Mouse (Mus musculus): ENCODE measurements around the gene Rbm20.

Gene Rbm20

DNA sequence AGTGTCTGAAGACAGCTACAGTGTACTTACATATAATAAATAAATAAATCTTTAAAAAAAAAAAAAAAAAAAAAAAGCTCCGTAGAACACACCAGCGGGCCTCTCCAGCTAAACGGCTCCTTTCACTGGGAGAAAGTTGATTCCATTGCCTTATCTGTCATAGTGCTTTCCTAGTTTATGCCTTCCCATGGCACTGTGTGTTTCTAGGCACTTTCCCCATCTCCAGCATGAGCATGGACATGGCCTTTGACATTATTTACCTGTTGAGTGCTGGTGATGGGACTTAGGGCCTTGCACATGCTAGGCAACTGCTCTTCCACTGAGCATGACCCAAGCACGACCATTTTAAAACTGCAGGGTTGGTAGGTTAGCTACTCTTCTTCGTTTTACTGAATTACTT is 46.9 kb downstream of the Rbm20 start:
- no peak for DNase-seq

DNA sequence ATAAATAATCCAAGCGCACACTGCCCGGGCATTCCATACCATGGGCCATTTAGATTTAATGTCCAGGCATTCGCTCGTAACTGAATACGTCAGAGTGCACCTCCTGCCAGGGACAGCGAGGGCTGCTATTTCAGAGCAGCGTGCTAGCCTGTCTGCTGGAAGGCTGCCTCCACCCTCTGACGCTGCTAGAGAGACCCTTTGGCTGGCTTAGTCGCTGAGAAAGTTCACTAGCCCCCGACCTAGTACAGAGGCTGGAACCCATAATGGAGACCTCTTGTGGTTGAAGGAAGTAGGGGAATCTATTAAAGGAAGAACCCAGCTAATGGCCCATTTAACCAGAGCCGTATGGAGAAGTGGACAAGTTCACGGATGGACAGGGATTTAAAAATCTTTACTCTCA is 49.2 kb downstream of the Rbm20 start:
- peak; percentile 22 to 42 for DNase-seq

DNA sequence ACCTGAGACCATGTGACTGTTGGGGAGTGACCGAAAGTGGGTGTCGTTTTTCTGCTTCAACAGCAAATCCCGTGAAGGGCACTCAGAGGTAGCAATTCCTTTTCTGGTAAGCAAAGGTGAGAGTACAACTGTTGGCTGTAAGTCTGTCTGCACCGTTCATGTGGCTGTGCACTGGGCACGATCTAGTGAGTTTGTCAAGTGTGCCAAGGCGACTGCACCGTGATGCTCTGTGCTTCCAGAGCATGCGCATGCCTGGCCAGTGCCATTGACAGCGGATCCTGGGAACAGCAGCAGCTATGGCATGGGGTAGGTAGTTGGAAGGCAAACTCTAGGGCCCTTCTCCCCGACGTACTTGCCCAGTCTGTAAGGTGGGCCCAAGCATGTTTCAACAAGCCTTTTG is 49.6 kb downstream of the Rbm20 start:
- peak in 1 of 2 experiments; percentile 12 for DNase-seq

GRCm38 (mm10) chr19:53727277-53727676 is 50.2 kb downstream of the Rbm20 start:
- peak in 1 of 2 experiments; percentile 37 for DNase-seq

DNA sequence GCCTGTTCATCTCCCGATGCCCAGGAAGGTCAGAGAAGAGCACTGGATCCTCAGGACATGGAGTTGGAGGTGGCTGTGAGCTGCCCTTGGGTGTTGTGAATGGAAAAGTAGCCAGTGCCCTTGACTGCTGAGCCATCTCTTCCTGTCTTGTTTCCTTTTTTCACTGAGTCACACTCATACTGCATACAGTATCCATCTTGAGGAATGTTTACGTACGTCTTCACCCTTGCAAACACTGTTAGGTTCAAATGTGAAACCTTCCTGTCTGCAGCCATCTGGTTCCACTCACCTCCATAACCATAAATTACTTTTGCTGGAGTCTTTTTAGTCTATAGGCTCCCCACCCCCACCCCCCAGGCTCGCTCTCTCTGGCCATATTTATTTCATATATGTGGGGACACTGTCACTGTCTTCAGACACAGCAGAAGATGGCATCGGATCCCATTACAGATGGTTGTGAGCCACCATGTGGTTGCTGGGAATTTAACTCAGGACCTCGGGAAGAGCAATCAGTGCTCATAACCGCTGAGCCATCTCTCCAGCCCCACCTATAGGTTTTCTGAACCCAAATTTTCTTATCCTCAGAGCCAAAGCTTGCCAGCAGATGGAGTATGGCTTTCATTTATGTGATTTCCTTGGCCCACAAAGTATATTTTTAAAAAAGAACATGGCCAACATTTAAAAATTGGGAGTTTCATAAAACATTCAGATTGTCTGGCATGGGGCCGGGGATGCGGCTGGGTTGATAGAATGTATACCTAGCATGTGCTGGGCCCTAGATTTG is 51.0 kb downstream of the Rbm20 start:
- no peak for DNase-seq

GRCm38 (mm10) chr19:53729919-53730318 is 52.8 kb downstream of the Rbm20 start:
- peak in 1 of 2 experiments; percentile 26 for DNase-seq

DNA sequence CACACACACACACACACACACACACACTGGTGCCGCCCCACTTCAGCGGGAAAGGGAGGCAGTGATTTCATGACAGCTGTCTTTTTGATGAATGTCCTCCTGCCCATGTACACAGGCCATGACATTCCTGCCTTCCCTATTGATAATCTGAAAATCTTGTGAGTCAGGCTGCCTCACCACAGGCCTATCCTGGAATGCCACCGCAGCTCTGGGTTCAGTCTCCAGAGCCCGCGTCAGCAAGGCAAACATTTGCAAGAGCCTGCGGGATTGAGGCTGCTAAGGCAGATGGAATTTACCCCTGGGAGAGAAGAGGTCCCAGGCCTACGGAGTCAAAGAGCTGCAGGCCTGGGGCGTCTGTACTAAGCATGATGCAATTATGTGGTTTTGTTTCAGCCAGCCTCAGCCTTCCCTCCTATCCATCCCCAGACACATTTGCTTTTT is 54.7 kb downstream of the Rbm20 start:
- DNase-seq: no peak

- no peak for DNase-seq
Measured at GRCm38 (mm10) chr19:53734845-53735244, 57.7 kb downstream of the Rbm20 start.

DNA sequence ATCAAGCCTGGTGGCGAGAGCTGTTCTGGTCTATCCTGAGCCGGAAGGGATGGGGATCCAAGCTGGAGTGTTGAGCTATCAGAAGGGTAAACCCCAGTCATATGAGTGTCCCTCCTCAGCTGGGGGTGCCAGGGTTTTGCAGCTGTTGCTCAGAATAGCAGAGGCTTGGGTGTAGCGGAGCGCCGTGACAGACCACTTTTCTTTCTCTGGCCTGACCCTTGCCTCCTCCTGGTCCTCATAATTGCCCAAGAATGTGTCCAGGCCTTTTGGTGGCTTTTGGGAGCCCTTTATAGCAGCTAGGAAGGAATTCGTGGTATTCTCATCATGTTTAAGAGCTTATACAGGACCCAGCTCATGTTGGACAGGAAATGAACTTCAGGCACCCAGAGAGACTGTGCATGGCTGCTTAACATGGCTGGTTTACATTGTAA is 61.6 kb downstream of the Rbm20 start:
- no peak for DNase-seq

DNA sequence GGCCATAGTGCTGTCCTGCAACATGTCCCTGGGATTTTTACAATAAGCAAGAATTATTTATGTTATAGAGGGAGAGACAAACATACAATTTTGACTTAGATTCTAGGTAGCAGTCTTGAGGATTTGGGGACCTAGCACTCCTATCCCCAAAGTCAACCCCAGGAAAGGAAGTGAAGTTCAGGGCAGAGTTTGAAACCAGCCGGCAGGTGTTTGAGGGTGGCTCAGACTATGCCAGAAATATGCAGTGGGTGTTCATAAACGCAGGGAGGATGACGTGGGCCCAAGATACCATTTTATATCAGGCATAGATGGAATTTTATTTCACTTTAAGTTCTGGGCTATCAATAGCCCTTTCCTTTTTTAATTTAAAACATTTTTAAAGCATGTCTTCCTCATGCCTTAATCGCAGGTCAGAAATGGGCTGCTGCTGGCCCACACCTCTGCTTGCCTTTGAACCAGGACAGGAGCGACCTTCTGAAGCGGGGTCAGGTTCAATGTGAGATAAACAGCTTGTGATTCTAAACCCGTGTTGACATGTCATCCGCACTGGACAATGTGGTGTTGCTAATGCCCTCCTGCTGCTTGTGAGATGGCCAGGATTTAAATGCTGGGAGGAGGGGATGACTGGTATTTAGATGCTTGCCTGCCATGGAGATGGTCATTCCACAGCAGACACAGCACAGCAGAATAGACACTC is 62.6 kb downstream of the Rbm20 start:
- no peak for DNase-seq

DNA sequence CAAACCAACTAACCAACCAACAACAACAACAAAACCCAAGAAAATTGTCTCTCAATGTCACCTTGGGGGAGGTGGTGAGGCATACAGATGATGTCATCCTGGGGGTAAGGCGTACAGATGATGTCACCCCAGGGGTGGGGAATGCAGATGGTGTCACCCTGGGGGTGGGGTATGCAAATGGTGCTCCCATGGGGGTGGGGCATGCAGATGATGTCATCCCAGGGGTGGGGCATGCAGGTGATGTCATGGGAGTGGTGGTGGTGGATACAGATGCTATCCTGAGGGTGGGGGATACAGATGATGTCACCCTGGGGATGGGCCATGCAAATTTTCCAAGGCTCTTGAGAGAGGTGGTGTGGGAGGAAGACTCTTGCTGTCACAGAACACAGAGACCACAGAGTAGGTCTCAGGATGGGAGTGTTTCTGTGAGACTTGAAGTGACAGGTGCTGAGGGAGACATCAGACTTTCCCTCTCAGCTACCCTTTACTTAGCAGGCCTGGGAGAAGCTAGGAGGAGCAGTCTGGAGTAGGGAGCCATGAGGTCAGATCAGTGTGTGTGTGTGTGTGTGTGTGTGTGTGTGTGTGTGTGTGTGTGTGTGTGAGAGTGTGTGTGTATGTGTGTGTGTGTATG is 63.8 kb downstream of the Rbm20 start:
- no peak for DNase-seq

DNA sequence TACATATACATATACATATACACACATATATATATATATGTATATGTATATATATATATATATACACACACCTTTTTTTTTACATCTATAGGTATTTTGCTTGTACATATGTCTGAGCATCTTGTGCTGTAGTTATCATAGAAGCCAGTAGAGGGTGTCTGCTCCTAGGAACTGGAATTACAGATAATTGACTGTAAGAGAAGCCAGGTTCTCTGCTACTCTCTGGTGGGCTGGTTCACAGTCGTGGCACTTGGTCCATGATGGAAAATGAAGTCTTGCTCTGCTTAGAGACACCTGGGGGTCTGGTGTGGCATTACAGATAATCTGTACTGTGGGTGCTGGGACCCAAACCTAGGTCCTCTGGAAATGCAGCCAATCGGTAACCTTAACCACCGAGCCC is 64.8 kb downstream of the Rbm20 start:
- DNase-seq: no peak

DNA sequence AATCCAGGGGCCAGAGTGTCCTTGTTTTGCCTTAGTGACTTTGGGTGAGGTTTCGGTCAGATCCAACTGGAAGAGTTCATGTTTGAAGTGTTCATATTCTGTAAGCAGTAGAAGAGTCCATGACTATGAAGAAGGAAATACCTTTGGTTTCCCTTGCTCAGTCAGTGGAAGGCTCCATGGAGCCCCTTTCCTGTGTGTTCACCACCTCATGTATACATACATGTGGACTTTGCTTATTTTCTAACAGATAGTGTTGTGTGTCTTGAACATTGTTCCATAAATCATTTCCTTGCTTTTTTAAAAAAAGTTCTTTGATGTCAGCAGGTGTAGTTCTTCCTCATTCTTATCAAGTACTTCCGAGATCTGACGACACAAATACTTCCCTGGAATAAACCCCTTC is 68.2 kb downstream of the Rbm20 start:
- DNase-seq: no peak

DNA sequence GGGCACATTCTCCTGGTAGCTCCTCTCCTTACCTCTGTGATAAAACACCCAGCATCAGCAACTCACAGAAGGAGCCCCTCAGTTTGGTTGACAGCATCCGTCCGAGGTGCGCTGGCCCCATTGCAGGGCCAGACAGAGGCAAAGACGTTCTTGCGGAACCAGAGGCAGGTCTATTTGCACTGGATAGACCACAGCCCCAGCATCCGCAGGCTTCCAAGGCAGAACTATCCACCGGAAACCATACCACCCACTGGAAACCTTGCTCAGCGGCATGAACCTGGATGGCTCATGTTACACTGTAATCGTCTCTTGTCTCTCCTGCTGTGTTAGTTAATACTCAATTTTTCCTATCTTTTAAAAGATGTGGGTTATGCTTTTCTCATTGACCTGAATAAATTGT is 69.0 kb downstream of the Rbm20 start:
- DNase-seq: no peak

- DNase-seq: no peak
Measured at GRCm38 (mm10) chr19:53748236-53748775, 71.2 kb downstream of the Rbm20 start.

GRCm38 (mm10) chr19:53749326-53749725 is 72.2 kb downstream of the Rbm20 start:
- DNase-seq: no peak

GRCm38 (mm10) chr19:53751420-53752185 is 74.5 kb downstream of the Rbm20 start:
- peak in 1 of 2 experiments; percentile 37 for DNase-seq

- peak; percentile 31 to 40 for DNase-seq
Measured at GRCm38 (mm10) chr19:53752993-53753392, 75.9 kb downstream of the Rbm20 start.

DNA sequence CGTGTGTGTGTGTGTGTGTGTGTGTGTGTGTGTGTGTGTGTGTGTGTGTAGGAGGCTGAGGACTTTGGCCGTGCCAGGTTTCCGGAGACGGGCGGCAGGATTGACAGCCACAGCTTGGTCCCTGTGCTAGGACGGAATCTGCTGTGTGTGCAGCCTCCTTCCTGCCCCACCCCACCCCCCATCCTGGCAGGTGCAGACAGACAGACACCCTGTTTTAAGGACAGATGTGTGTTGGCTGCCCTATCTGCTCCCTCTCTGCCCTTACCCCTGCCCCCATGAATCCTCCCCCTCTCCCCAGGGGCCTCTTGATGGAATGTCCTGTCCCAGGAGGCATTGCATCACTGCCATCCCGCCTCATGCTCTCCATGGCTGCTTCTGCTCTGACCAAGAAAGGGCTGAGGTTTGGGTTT is 77.3 kb downstream of the Rbm20 start:
- DNase-seq: peak; percentile 39 to 62

DNA sequence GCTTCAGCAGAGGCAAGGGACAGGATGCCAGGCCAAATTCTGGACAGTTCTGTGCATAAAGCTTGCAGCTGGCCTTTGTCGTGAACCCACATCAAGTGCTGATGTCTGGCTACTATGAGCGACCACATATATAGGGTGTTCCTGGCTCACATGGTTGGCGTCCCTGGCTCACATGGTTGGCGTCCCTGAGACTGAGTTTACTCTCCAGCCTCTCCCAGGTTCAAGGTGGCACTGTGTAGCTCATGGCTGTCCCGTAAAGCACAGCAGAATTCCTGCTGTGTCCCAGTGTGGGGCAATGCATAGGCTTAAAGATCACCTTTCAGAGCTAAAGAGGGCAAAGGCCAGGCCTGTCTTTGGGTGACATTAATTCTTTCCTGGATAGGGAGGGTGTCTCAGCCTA is 78.2 kb downstream of the Rbm20 start:
- DNase-seq: no peak

GRCm38 (mm10) chr19:53757432-53758109 is 80.5 kb downstream of the Rbm20 start:
- no peak for DNase-seq

DNA sequence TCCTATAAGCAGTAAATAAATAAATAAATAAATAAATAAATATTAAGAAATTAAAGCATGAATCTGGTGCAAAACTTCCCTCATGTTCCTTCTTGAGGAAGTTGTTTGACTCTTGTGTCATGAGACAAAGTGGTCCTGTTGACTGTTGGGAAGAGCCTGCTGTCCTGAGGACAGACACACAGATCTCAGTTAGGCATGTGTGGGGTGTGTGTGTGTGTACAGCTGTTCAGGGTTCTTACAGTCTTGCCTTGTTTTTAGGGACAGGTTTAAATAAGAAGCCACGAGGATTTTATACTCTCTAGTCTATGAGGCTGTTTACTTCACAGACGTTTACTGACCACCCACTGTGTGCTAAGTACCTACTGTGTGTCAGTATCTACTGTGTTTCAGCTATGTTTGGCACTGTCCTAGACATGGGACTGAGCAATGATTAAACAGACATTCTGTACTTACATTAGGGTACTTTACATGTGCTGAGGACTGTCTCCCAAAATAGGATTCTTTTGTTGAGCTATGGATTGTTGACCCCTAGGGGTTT is 81.8 kb downstream of the Rbm20 start:
- no peak for DNase-seq

Data from kidney, postnatal 4 days (tissue).